Mouse (Mus musculus): Measurements from ENCODE around the gene Nfe2l1. TPM values are rescaled to one million over a fixed set of nuclear protein-coding genes. Genes with fewer than 3 reads are reported as not detected.
"Not testable (repeated sequence)": the region's sequence is repeated elsewhere in the genome, so short reads cannot be mapped to it uniquely, and the experiment has no call there.

Gene Nfe2l1
- total RNA-seq, 2 experiments from 2014 or later: 22.2 to 47.5 TPM

GRCm38 (mm10) chr11:96849145-96849544 lies 19.4 kb upstream of the Nfe2l1 start:
- ATAC-seq (replicated peaks; ENCODE audit: low FRiP score, low TSS enrichment, poor library complexity, severe bottlenecking): not testable (repeated sequence)

GRCm38 (mm10) chr11:96848694-96849093 lies 18.9 kb upstream of the Nfe2l1 start:
- no peak for ATAC-seq (replicated peaks; ENCODE audit: low FRiP score, low TSS enrichment, poor library complexity, severe bottlenecking)

GRCm38 (mm10) chr11:96847240-96847639 lies 17.5 kb upstream of the Nfe2l1 start:
- no peak for ATAC-seq (replicated peaks; ENCODE audit: low FRiP score, low TSS enrichment, poor library complexity, severe bottlenecking)

- ATAC-seq (replicated peaks; ENCODE audit: low FRiP score, low TSS enrichment, poor library complexity, severe bottlenecking): no peak
These were observed 13.9 kb upstream of the Nfe2l1 start for GRCm38 (mm10) chr11:96843627-96844026.

- ATAC-seq (replicated peaks; ENCODE audit: low FRiP score, low TSS enrichment, poor library complexity, severe bottlenecking): no peak
These were observed 10.5 kb upstream of the Nfe2l1 start for GRCm38 (mm10) chr11:96840290-96840689.

GRCm38 (mm10) chr11:96839877-96840276 lies 10.1 kb upstream of the Nfe2l1 start:
- ATAC-seq (replicated peaks; ENCODE audit: low FRiP score, low TSS enrichment, poor library complexity, severe bottlenecking): no peak

GRCm38 (mm10) chr11:96839428-96839827 lies 9.7 kb upstream of the Nfe2l1 start:
- ATAC-seq (replicated peaks; ENCODE audit: low FRiP score, low TSS enrichment, poor library complexity, severe bottlenecking): no peak

GRCm38 (mm10) chr11:96838341-96838740 lies 8.6 kb upstream of the Nfe2l1 start:
- ATAC-seq (replicated peaks; ENCODE audit: low FRiP score, low TSS enrichment, poor library complexity, severe bottlenecking): no peak

GRCm38 (mm10) chr11:96837298-96837697 lies 7.5 kb upstream of the Nfe2l1 start:
- ATAC-seq (replicated peaks; ENCODE audit: low FRiP score, low TSS enrichment, poor library complexity, severe bottlenecking): 0 out of 2 replicates have a peak, but pooled peaks have one; percentile 71

- no peak for ATAC-seq (replicated peaks; ENCODE audit: low FRiP score, low TSS enrichment, poor library complexity, severe bottlenecking)
These were observed 4.4 kb upstream of the Nfe2l1 start for GRCm38 (mm10) chr11:96834127-96834526.

GRCm38 (mm10) chr11:96832973-96833372 lies 3.2 kb upstream of the Nfe2l1 start:
- ATAC-seq (replicated peaks; ENCODE audit: low FRiP score, low TSS enrichment, poor library complexity, severe bottlenecking): no peak

GRCm38 (mm10) chr11:96832541-96832940 lies 2.8 kb upstream of the Nfe2l1 start:
- no peak for ATAC-seq (replicated peaks; ENCODE audit: low FRiP score, low TSS enrichment, poor library complexity, severe bottlenecking)

- ATAC-seq (replicated peaks; ENCODE audit: low FRiP score, low TSS enrichment, poor library complexity, severe bottlenecking): no peak
These were observed 1.7 kb upstream of the Nfe2l1 start for GRCm38 (mm10) chr11:96831516-96831915.

- ATAC-seq (replicated peaks; ENCODE audit: low FRiP score, low TSS enrichment, poor library complexity, severe bottlenecking): no peak
These were observed 910 bp upstream of the Nfe2l1 start for GRCm38 (mm10) chr11:96830539-96831216.

- ATAC-seq (replicated peaks; ENCODE audit: low FRiP score, low TSS enrichment, poor library complexity, severe bottlenecking): peak; percentile 58
These were observed 360 bp downstream of the Nfe2l1 start for GRCm38 (mm10) chr11:96829403-96829812.

- ATAC-seq (replicated peaks; ENCODE audit: low FRiP score, low TSS enrichment, poor library complexity, severe bottlenecking): no peak
These were observed 887 bp downstream of the Nfe2l1 start for GRCm38 (mm10) chr11:96828881-96829280.

- ATAC-seq (replicated peaks; ENCODE audit: low FRiP score, low TSS enrichment, poor library complexity, severe bottlenecking): no peak
These were observed 1.9 kb downstream of the Nfe2l1 start for GRCm38 (mm10) chr11:96827917-96828316.

GRCm38 (mm10) chr11:96827062-96827581 lies 2.6 kb downstream of the Nfe2l1 start:
- no peak for ATAC-seq (replicated peaks; ENCODE audit: low FRiP score, low TSS enrichment, poor library complexity, severe bottlenecking)

GRCm38 (mm10) chr11:96826481-96826880 lies 3.3 kb downstream of the Nfe2l1 start:
- ATAC-seq (replicated peaks; ENCODE audit: low FRiP score, low TSS enrichment, poor library complexity, severe bottlenecking): no peak

GRCm38 (mm10) chr11:96824783-96825495 lies 4.8 kb downstream of the Nfe2l1 start:
- no peak for ATAC-seq (replicated peaks; ENCODE audit: low FRiP score, low TSS enrichment, poor library complexity, severe bottlenecking)
